Mouse (Mus musculus): ENCODE results near the gene Gpr180.

GRCm38 (mm10) chr14:118089215-118089805, 47.6 kb upstream of the Gpr180 start:
- TF ChIP-seq CTCF (IDR thresholded peaks at IDR 0.05; ENCODE audit: extremely low read depth, insufficient read depth, insufficient read length, insufficient replicate concordance) (no peak), POLR2A (IDR thresholded peaks at IDR 0.05; ENCODE audit: low read depth, low read length) (no peak; the same call in 1 of the 2 replicates)
